Mouse (Mus musculus) bone marrow, adult 2 months (tissue): Measurements from ENCODE around the gene Fyb.

ENCODE experiments used
- CTCF ChIP-seq: fragments of 200-500 bp; IDR thresholded peaks from 2 replicates; pipeline ENCODE4 v1.5.1; 2011; ENCODE audit warnings: low read length, control low read depth; ENCODE audit not compliant: control insufficient read depth, insufficient read depth
- POLR2A ChIP-seq: fragments of 200-500 bp; IDR thresholded peaks from 2 replicates; pipeline ENCODE4 v1.6.1; 2011; ENCODE audit warnings: low read depth, mild to moderate bottlenecking, control low read depth, low read length, borderline replicate concordance; ENCODE audit not compliant: control insufficient read depth

- TF ChIP-seq POLR2A (no peak), CTCF (no peak)
These were observed 64.9 kb downstream of the Fyb start for GRCm38 (mm10) chr15:6587526-6587925.
